Mouse (Mus musculus): Measurements from ENCODE around the gene Lyrm7. TPM values are rescaled to one million over a fixed set of nuclear protein-coding genes. Genes with fewer than 3 reads are reported as not detected.

The Lyrm7 gene
- polyA plus RNA-seq, 1 experiment = 0.42 TPM

GRCm38 (mm10) chr11:54793173-54793572 lies 67.5 kb downstream of the Lyrm7 start:
- no peak overlapping the region for H3K27ac ChIP-seq (ENCODE audit: insufficient read depth, low read length)
- WGBS = 86% methylated on average over 1 of the region's 1 CpGs
- H3K4me3 ChIP-seq (ENCODE audit: extremely low read depth, insufficient read depth, insufficient read length) = no peak overlapping the region
- TF ChIP-seq POLR2A (IDR thresholded peaks at IDR 0.05; ENCODE audit: low read depth, low read length) (no peak), CTCF (IDR thresholded peaks at IDR 0.05; ENCODE audit: extremely low read depth, insufficient read depth, insufficient read length, insufficient replicate concordance) (no peak)
- no peaks in the 10 kb centered on the region for H3K4me1 ChIP-seq (ENCODE audit: control insufficient read depth, insufficient read depth, insufficient read length)
- no peaks in the 10 kb centered on the region for H3K27me3 ChIP-seq (ENCODE audit: control insufficient read depth, insufficient read depth, low read length)
- no peaks in the 10 kb centered on the region for H3K36me3 ChIP-seq (ENCODE audit: control insufficient read depth, insufficient read depth, low read length)
- DNase-seq (ENCODE audit: low read depth in 1 of 2, low spot score in 2 of 2) = no peak

DNA sequence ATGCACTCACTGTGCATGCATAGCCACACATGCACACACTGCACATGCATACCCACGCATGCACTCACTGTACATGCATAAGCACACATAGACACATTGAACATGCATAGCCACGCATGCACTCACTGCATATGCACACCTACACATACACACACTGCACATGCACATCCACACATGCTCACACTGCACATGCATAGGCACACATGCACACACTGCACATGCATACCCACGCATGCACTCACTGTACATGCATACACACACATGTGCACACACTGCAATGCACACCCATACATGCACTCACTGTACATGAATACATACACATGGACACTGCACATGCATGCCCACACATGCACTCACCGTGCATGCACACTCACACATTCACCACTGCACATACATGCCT lies 69.3 kb downstream of the Lyrm7 start:
- DNase-seq (ENCODE audit: low read depth in 1 of 2, low spot score in 2 of 2) = no peak
- no peak overlapping the region for H3K27ac ChIP-seq (ENCODE audit: insufficient read depth, low read length)
- H3K4me3 ChIP-seq (ENCODE audit: extremely low read depth, insufficient read depth, insufficient read length) = no peak overlapping the region
- H3K36me3 ChIP-seq (ENCODE audit: control insufficient read depth, insufficient read depth, low read length) = no peaks in the 10 kb centered on the region
- WGBS = 98% methylated on average over 4 of the region's 4 CpGs
- peaks cover 3% of the 10 kb centered on the region; the same call in 1 of the 2 replicates for H3K4me1 ChIP-seq (ENCODE audit: control insufficient read depth, insufficient read depth, insufficient read length)
- no peak for TF ChIP-seq CTCF (IDR thresholded peaks at IDR 0.05; ENCODE audit: extremely low read depth, insufficient read depth, insufficient read length, insufficient replicate concordance)
- TF ChIP-seq POLR2A (IDR thresholded peaks at IDR 0.05; ENCODE audit: low read depth, low read length) = no peak
- no peaks in the 10 kb centered on the region for H3K27me3 ChIP-seq (ENCODE audit: control insufficient read depth, insufficient read depth, low read length)

GRCm38 (mm10) chr11:54787488-54788474 lies 72.9 kb downstream of the Lyrm7 start, which contains the start of gene Cdc42se2:
Gene Cdc42se2 (minus strand): TSS chr11:54787675.
- TF ChIP-seq POLR2A (IDR thresholded peaks at IDR 0.05; ENCODE audit: low read depth, low read length) (peak; percentile 75), CTCF (IDR thresholded peaks at IDR 0.05; ENCODE audit: extremely low read depth, insufficient read depth, insufficient read length, insufficient replicate concordance) (no peak)
- Histone ChIP-seq H3K4me3 (ENCODE audit: extremely low read depth, insufficient read depth, insufficient read length) (peak within 1 kb of the TSS; percentile 85), H3K36me3 (ENCODE audit: control insufficient read depth, insufficient read depth, low read length) (no peaks in the 10 kb centered on the region), H3K4me1 (ENCODE audit: control insufficient read depth, insufficient read depth, insufficient read length) (peaks cover 6% of the 10 kb centered on the region), H3K27ac (ENCODE audit: insufficient read depth, low read length) (peak within 1 kb of the TSS; percentile 92), H3K27me3 (ENCODE audit: control insufficient read depth, insufficient read depth, low read length) (no peaks in the 10 kb centered on the region)
- peak; percentile 82 to 97 for DNase-seq (ENCODE audit: low read depth in 1 of 2, low spot score in 2 of 2)
- WGBS = 4% methylated on average over 56 of the region's 56 CpGs

- H3K27ac ChIP-seq (ENCODE audit: insufficient read depth, low read length) = peak overlapping the region; percentile 92
- DNase-seq (ENCODE audit: low read depth in 1 of 2, low spot score in 2 of 2) = peak in 1 of 2 experiments; percentile 60
- H3K4me1 ChIP-seq (ENCODE audit: control insufficient read depth, insufficient read depth, insufficient read length) = peaks cover 10% of the 10 kb centered on the region
- no peak for TF ChIP-seq POLR2A (IDR thresholded peaks at IDR 0.05; ENCODE audit: low read depth, low read length)
- no peak for TF ChIP-seq CTCF (IDR thresholded peaks at IDR 0.05; ENCODE audit: extremely low read depth, insufficient read depth, insufficient read length, insufficient replicate concordance)
- H3K27me3 ChIP-seq (ENCODE audit: control insufficient read depth, insufficient read depth, low read length) = no peaks in the 10 kb centered on the region
- no peaks in the 10 kb centered on the region for H3K36me3 ChIP-seq (ENCODE audit: control insufficient read depth, insufficient read depth, low read length)
- under 1% methylated on average over 54 of the region's 54 CpGs for WGBS
- H3K4me3 ChIP-seq (ENCODE audit: extremely low read depth, insufficient read depth, insufficient read length) = peak overlapping the region; percentile 85
Measured at GRCm38 (mm10) chr11:54786858-54787487, 73.7 kb downstream of the Lyrm7 start.

DNA sequence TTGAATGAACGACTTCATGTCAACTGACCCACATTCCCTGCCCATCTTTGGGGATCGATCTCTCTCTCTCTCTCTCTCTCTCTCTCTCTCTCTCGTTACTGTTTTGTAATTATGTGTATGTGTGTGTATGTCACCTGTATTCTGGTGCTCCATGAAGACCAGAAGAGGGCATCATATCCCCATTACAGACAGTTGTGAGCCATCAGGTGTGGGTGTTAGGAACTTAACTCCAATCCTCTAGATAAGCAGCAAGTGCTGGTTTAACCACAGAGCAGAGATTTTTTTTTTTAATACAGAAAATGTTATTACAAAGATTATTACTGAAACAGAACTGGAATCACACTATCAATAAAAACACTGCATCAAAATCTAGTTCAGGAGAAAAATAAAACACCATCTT lies 75.2 kb downstream of the Lyrm7 start:
- Histone ChIP-seq H3K36me3 (ENCODE audit: control insufficient read depth, insufficient read depth, low read length) (no peaks in the 10 kb centered on the region), H3K4me3 (ENCODE audit: extremely low read depth, insufficient read depth, insufficient read length) (no peak overlapping the region), H3K27ac (ENCODE audit: insufficient read depth, low read length) (no peak overlapping the region), H3K27me3 (ENCODE audit: control insufficient read depth, insufficient read depth, low read length) (no peaks in the 10 kb centered on the region), H3K4me1 (ENCODE audit: control insufficient read depth, insufficient read depth, insufficient read length) (peaks cover 12% of the 10 kb centered on the region)
- no peak for DNase-seq (ENCODE audit: low read depth in 1 of 2, low spot score in 2 of 2)
- WGBS = 85% methylated on average over 3 of the region's 3 CpGs
- no peak for TF ChIP-seq POLR2A (IDR thresholded peaks at IDR 0.05; ENCODE audit: low read depth, low read length)
- no peak for TF ChIP-seq CTCF (IDR thresholded peaks at IDR 0.05; ENCODE audit: extremely low read depth, insufficient read depth, insufficient read length, insufficient replicate concordance)

- Histone ChIP-seq H3K4me3 (ENCODE audit: extremely low read depth, insufficient read depth, insufficient read length) (no peak overlapping the region), H3K36me3 (ENCODE audit: control insufficient read depth, insufficient read depth, low read length) (no peaks in the 10 kb centered on the region), H3K27me3 (ENCODE audit: control insufficient read depth, insufficient read depth, low read length) (no peaks in the 10 kb centered on the region), H3K4me1 (ENCODE audit: control insufficient read depth, insufficient read depth, insufficient read length) (peaks cover 14% of the 10 kb centered on the region), H3K27ac (ENCODE audit: insufficient read depth, low read length) (no peak overlapping the region)
- no peak for TF ChIP-seq POLR2A (IDR thresholded peaks at IDR 0.05; ENCODE audit: low read depth, low read length)
- TF ChIP-seq CTCF (IDR thresholded peaks at IDR 0.05; ENCODE audit: extremely low read depth, insufficient read depth, insufficient read length, insufficient replicate concordance) = no peak
- 78% methylated on average over 3 of the region's 3 CpGs for WGBS
- no peak for DNase-seq (ENCODE audit: low read depth in 1 of 2, low spot score in 2 of 2)
Measured at GRCm38 (mm10) chr11:54784436-54784835, 76.3 kb downstream of the Lyrm7 start.

Data from spleen, adult 2 months (tissue).